Mouse (Mus musculus): Measurements from ENCODE around the gene Epb41.

GRCm38 (mm10) chr4:131977201-131977600 is 97.9 kb downstream of the Epb41 start:
- TF ChIP-seq CTCF (IDR thresholded peaks at IDR 0.05; ENCODE audit: low read depth) (peak; percentile 98), EP300 (IDR thresholded peaks at IDR 0.05; ENCODE audit: low read depth) (no peak)
